Mouse (Mus musculus): ENCODE data around the gene Sohlh1.

- TF ChIP-seq EP300 (IDR thresholded peaks at IDR 0.05; ENCODE audit: low read depth) (peak; percentile 23; the same call in 1 of the 2 replicates), CTCF (IDR thresholded peaks at IDR 0.05; ENCODE audit: low read depth) (no peak)
Observed at GRCm38 (mm10) chr2:25887226-25887625, 40.2 kb upstream of the Sohlh1 start.

Data from liver, embryonic 14.5 days (tissue).